Mouse (Mus musculus) ovary, postnatal 14 days (tissue): ENCODE measurements around the gene Abcb1b.
A peak's percentile ranks its signal among the peaks of the same experiment; 100 is the strongest.
"Not testable (repeated sequence)": the region's sequence is repeated elsewhere in the genome, so short reads cannot be mapped to it uniquely, and the experiment has no call there.

Experiments used
- DNase-seq: peaks from one replicate; pipeline ENCODE4 v3.0.0; 2022; ENCODE audit warnings: low spot score

The Abcb1b gene

GRCm38 (mm10) chr5:8797987-8798751 lies at the start of gene Abcb1b:
Gene Abcb1b (plus strand): TSS chr5:8798147.
- DNase-seq = peak; percentile 10

GRCm38 (mm10) chr5:8772866-8773265 lies 25.1 kb upstream of the Abcb1b start:
- no peak for DNase-seq

GRCm38 (mm10) chr5:8778311-8778710 lies 19.6 kb upstream of the Abcb1b start:
- DNase-seq = no peak

GRCm38 (mm10) chr5:8778751-8779150 lies 19.2 kb upstream of the Abcb1b start:
- DNase-seq = no peak

DNA sequence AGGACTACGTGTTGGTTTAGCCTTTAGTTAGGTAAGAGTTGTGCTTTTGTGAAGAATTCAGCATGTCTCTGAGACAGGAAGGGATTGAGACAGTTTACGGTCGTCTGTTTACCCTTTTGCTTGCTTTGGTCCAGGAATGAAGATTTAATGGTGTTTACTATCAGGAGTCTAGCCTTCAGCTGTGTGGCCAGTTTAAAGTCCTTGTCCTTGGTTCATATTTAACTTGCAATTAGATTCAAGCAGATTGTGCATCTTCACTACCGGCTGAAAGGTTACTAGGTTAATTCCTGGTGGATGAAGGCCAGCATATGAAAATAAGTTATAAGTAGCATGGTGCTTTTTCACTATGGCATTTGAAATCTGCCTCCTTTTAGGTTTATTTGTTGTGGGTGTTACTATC lies 5.7 kb upstream of the Abcb1b start:
- no peak for DNase-seq

- no peak for DNase-seq
Observed at GRCm38 (mm10) chr5:8798752-8799115, 787 bp downstream of the Abcb1b start.

- no peak for DNase-seq
Observed at GRCm38 (mm10) chr5:8805742-8806141, 7.8 kb downstream of the Abcb1b start.

DNA sequence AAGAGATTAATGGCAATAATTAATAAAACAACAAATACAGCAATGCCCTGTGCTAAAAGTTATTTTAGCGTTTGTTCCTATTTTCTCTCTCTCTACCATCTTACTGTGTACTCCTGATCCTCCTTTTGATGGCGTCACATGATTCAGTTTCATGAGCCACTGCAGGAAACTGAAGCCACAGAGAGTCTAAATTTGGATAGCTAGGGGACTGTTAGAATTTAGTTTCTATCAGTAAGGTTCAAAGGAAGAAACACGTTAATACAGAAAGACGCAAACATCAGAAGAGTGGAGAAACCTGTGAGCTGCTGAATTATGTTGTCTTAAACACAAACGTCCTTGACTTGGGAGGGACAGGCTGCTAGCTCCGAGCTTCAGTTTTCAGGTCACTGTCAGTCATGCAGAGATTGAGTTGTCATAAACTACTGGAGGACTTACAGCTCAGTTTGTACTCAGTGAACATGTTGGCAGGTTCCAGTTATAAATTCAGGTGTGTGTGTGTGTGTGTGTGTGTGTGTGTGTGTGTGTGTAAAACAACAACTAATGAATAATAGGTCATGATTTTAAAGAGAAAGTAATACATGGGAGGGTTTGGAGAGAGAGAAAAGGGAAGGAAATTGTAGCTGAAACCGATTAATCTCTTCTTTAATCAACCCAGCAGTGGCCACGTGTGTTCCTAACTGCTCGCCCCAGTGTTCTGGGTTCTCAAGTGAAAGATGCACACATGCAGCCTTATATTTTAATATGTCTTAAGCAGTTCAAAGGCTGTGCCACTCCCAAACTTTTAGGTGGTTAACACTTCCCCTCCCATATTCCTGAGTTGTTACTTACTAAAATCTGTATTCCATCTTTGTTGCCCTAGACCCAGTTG lies 9.4 kb downstream of the Abcb1b start:
- no peak for DNase-seq

DNA sequence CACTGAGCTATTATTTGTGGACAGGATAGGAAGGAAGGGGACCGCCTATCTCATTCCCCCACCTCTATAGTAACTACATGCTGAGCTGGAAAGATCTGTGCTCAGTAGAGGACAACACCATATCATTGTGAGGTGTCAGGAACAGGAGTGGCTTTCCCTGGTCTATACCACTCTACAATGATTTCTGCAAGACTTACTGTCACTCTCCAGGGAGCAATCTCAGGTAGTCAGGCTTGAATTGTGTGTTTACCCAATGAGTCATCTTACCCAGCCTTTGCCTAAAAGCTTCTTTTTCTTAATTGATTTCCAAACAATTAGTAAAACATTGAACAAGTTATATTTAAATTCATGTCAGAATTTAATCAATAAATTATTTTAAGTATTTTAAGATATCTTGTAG lies 15.9 kb downstream of the Abcb1b start:
- DNase-seq = no peak

DNA sequence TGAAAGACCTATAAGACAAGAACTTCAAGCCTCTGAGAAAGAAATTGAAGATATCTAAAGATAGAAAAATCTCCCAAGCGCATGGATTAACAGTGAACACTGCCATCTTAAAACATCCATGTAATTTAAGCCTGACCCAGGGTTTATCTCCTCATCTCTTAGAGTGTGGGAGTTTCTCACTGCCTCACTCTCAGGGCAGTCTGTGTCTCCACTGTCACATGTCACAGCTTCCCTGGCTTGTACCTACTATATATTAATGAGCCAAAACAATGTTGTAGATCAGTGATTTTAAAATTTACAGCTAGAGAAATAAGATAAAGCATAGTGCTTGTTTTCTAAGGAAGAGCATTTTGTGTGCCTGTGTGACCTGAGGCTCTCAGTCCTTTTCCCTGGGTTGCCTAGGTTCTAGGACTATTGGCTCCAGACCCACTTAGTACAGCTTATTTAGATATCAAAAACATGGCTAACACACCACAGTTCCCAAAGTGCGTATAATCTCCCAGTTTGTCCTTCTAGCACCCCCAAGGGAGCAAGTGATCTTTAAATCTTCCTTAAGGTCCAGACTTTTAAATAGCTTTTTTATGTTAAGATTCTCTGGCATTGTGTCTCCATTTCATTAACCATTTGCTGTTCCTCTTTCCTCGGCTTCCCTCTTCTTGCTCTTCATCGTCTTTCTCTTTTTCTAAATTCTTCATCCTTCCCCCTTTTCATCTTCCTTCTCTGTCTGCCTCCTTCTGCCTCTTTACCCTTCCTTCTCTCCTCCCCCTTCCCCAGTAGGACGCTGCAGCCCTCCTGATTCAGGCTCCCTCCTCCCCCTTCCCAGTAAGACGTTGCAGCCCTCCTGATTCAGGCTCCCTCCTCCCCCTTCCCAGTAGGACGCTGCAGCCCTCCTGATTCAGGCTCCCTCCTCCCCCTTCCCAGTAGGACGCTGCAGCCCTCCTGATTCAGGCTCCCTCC lies 22.0 kb downstream of the Abcb1b start:
- DNase-seq = no peak

DNA sequence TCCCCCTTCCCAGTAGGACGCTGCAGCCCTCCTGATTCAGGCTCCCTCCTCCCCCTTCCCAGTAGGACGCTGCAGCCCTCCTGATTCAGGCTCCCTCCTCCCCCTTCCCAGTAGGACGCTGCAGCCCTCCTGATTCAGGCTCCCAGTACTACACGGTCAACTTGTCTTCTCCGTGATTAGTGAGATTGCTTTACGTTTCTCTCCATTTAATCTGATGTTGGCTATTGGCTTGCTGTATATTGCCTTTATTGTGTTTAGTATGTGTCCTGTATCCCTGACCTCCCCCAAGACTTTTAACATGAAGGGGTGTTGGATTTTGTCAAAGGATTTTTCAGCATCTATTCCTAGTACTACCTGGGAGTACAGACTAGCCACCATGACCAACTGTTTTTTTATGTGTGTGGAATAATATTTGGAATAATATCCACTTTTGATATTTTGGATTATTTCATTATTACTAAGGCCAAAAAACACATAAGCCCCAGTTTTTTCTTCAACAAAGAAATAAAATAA lies 22.7 kb downstream of the Abcb1b start:
- DNase-seq = not testable (repeated sequence)

GRCm38 (mm10) chr5:8838661-8839438 lies 40.9 kb downstream of the Abcb1b start:
- DNase-seq = no peak

- no peak for DNase-seq
Observed at GRCm38 (mm10) chr5:8839651-8840050, 41.7 kb downstream of the Abcb1b start.

DNA sequence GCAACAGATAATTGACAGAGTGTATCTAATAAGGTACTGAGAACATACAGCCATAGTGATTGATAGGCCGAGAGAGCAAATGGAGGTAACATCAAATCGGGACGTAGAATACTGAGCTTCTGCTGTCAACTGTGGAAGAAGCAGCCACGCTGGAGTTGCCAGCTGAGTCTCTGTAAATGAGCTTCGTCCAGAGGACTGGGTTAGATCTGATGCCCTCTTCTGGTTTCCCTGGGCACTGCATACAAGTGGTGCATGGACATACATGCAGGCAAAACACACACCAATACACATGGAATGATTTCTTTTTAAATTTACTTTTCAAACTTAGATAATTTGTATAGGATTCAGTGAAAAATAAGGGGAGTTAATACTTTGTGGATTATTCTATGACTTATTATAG lies 42.9 kb downstream of the Abcb1b start:
- peak; percentile 22 for DNase-seq

- DNase-seq = no peak
Observed at GRCm38 (mm10) chr5:8842815-8843214, 44.9 kb downstream of the Abcb1b start.

GRCm38 (mm10) chr5:8848607-8849575 lies 50.9 kb downstream of the Abcb1b start:
- not testable (repeated sequence) for DNase-seq

- no peak for DNase-seq
Observed at GRCm38 (mm10) chr5:8850851-8851250, 52.9 kb downstream of the Abcb1b start.

DNA sequence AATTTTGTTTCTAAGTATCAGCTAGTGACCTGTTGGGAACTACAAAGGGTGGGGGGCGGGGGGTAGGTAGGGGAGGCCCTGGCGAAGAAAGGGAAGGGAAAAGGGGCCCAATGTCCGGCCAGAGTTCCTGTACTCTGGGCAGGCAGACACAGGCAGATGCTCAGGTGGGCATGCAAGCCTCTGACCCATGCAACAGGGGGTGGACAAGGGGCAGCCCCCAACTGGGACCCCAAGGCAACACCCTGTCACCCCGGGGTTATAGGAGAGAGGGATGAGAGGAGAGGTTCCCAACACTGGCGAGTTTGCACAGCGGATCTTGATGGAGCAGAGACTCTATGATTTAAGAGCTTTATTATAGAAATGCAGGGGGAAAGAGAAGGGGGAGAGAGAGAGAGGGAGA lies 59.3 kb downstream of the Abcb1b start:
- no peak for DNase-seq

- no peak for DNase-seq
Observed at GRCm38 (mm10) chr5:8861811-8862210, 63.9 kb downstream of the Abcb1b start.
